25 mouse cellular contexts compared by ENCODE assay signal in the genomic region with DNA sequence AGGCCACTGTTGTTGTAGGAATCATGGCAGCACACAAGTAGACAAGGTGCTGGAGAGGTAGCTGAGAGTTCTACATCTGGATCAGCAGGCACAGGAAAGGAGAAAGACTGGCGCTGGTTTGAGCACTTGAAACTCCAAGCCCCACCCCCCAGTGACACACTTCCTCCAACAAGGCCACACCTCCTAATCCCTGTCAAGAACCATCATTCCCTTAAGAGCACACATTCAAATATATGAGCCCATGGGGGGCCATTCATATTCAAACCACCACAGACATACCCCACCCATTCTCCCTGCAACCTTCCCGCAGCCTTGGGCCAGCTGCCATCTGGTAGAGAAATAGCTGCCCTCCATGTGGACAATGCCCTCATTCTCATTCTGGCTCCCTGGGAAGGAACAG.
DNase-seq lines count a peak whose midpoint lies in the region; ATAC-seq lines count a peak whose summit lies in the region.
"Had no signal": no experiment of that assay in that cellular context is flagged by ENCODE, and none has a peak within 500 bp of the region (broad histone marks: within the 10 kb centered on the region; RNA-seq: fewer than 3 reads in every experiment).

No protein-coding gene starts in this region.

- no peaks in the 10 kb centered on the region for H3K9me3 ChIP-seq in neural tube, embryonic 14.5 days (ENCODE audit: control insufficient read depth, low read length)
- no peaks in the 10 kb centered on the region for H3K9me3 ChIP-seq in heart, embryonic 11.5 days (replicated peaks; ENCODE audit: control insufficient read depth, low read length)
- H3K9me3 ChIP-seq: embryonic facial prominence, embryonic 12.5 days; embryonic facial prominence, embryonic 15.5 days; heart, embryonic 12.5 days; heart, embryonic 15.5 days; hindbrain, embryonic 10.5 days; hindbrain, embryonic 13.5 days; intestine, embryonic 15.5 days had no signal

- peak; percentile 49; the same call in 1 of the 2 replicates for ATAC-seq in neural tube, embryonic 14.5 days (ENCODE audit: low read depth)
- no peak for ATAC-seq in heart, embryonic 11.5 days (replicated peaks; ENCODE audit: insufficient number of reproducible peaks, low FRiP score, low TSS enrichment)
- ATAC-seq in megakaryocyte progenitor cell, adult 5-6 weeks (replicated peaks; ENCODE audit: poor library complexity): no peak
- ATAC-seq: forebrain, embryonic 14.5 days; forebrain, postnatal 0 days; hindbrain, embryonic 16.5 days; intestine, embryonic 15.5 days had no signal

- DNase-seq in adrenal gland, adult (ENCODE audit: inconsistent age in 2 of 2, low spot score in 1 of 2): peak; percentile 28 to 33
- no peak for DNase-seq in adrenal gland, adult 18-20 months (ENCODE audit: low spot score in 2 of 2)
- DNase-seq in neural tube, embryonic 10.5 days (ENCODE audit: extremely low spot score, low spot score): no peak
- DNase-seq in R1 (ENCODE audit: low read depth, low spot score): peak; percentile 64
- DNase-seq: cerebellum, adult 2 months; cerebellum, adult 9-11 months; cerebellum, postnatal 25 days; forebrain, postnatal 0 days; gastrocnemius, adult 2 months; gastrocnemius, postnatal 14 days; heart, adult 11 months; heart, postnatal 10 days; heart, postnatal 36 days had no signal

- H3K9ac ChIP-seq in neural tube, embryonic 14.5 days (replicated peaks; ENCODE audit: low read depth, low read length): no peak overlapping the region
- no peak overlapping the region for H3K9ac ChIP-seq in heart, embryonic 11.5 days (ENCODE audit: low read depth, low read length)
- H3K9ac ChIP-seq: embryonic facial prominence, embryonic 12.5 days; embryonic facial prominence, embryonic 15.5 days; forebrain, postnatal 0 days; heart, embryonic 12.5 days; heart, embryonic 15.5 days; hindbrain, embryonic 13.5 days; intestine, embryonic 15.5 days had no signal

- H3K4me2 ChIP-seq in neural tube, embryonic 14.5 days (ENCODE audit: low read depth, low read length): no peak overlapping the region
- H3K4me2 ChIP-seq in heart, embryonic 11.5 days: no peak overlapping the region
- H3K4me2 ChIP-seq: embryonic facial prominence, embryonic 12.5 days; embryonic facial prominence, embryonic 15.5 days; heart, embryonic 12.5 days; heart, embryonic 15.5 days; hindbrain, embryonic 13.5 days; intestine, embryonic 15.5 days had no signal

- no peak overlapping the region for H3K27ac ChIP-seq in neural tube, embryonic 14.5 days (ENCODE audit: low read depth, low read length)
- no peak overlapping the region for H3K27ac ChIP-seq in heart, embryonic 11.5 days (ENCODE audit: low read depth, low read length)
- H3K27ac ChIP-seq: embryonic facial prominence, embryonic 12.5 days; embryonic facial prominence, embryonic 15.5 days; gastrocnemius, adult 2 months; heart, embryonic 15.5 days; hindbrain, embryonic 10.5 days; hindbrain, embryonic 13.5 days; intestine, embryonic 15.5 days had no signal

- no peaks in the 10 kb centered on the region for H3K36me3 ChIP-seq in neural tube, embryonic 14.5 days (ENCODE audit: control insufficient read depth, insufficient read depth, low read length)
- H3K36me3 ChIP-seq in heart, embryonic 11.5 days (ENCODE audit: control insufficient read depth, insufficient read depth, low read length): no peaks in the 10 kb centered on the region
- H3K36me3 ChIP-seq: embryonic facial prominence, embryonic 12.5 days; embryonic facial prominence, embryonic 15.5 days; heart, embryonic 12.5 days; heart, embryonic 15.5 days; hindbrain, embryonic 10.5 days; hindbrain, embryonic 13.5 days; intestine, embryonic 15.5 days had no signal

- no peaks in the 10 kb centered on the region for H3K27me3 ChIP-seq in neural tube, embryonic 14.5 days (ENCODE audit: control insufficient read depth, insufficient read depth, low read length)
- H3K27me3 ChIP-seq in heart, embryonic 11.5 days (ENCODE audit: control insufficient read depth, insufficient read depth, low read length): no peaks in the 10 kb centered on the region
- H3K27me3 ChIP-seq: embryonic facial prominence, embryonic 12.5 days; embryonic facial prominence, embryonic 15.5 days; hindbrain, embryonic 13.5 days; intestine, embryonic 15.5 days had no signal

- 42% methylated on average over 2 of the region's 2 CpGs for WGBS in neural tube, embryonic 14.5 days
- WGBS in heart, embryonic 11.5 days (ENCODE audit: insufficient replicate concordance): 68% methylated on average over 2 of the region's 2 CpGs

- H3K4me1 ChIP-seq in neural tube, embryonic 14.5 days (ENCODE audit: control insufficient read depth, insufficient read depth, low read length): no peaks in the 10 kb centered on the region
- H3K4me1 ChIP-seq in heart, embryonic 11.5 days (ENCODE audit: control insufficient read depth, insufficient read depth, low read length): no peaks in the 10 kb centered on the region
- H3K4me1 ChIP-seq: embryonic facial prominence, embryonic 12.5 days; embryonic facial prominence, embryonic 15.5 days; heart, embryonic 12.5 days; heart, embryonic 15.5 days; intestine, embryonic 15.5 days had no signal

- no peak overlapping the region for H3K4me3 ChIP-seq in neural tube, embryonic 14.5 days (ENCODE audit: low read depth, low read length)
- H3K4me3 ChIP-seq in heart, embryonic 11.5 days (ENCODE audit: low read depth, low read length): no peak overlapping the region
- H3K4me3 ChIP-seq: embryonic facial prominence, embryonic 12.5 days; embryonic facial prominence, embryonic 15.5 days; gastrocnemius, adult 2 months; heart, embryonic 12.5 days; heart, embryonic 15.5 days; hindbrain, embryonic 10.5 days; hindbrain, embryonic 13.5 days; intestine, embryonic 15.5 days had no signal

Comparison
In these comparisons a context has a peak if more than half of its experiments do, and no peak if none do; other contexts are left out.
1. DNase-seq: peak in adrenal gland, adult (2 of 2) and R1 (single experiment); none in adrenal gland, adult 18-20 months (0 of 2) and neural tube, embryonic 10.5 days (single experiment).